Mouse (Mus musculus) hindbrain, embryonic 16.5 days (tissue): ENCODE measurements at regions not wholly inside any gene's neighbourhood (a gene's known extent, or its start where the extent isn't known, plus 50 kb on each side); places are given as distances from the start of the nearest gene placed in this dataset.

ENCODE experiments used
- ATAC-seq: fragments of 200-750 bp; cut with Nextera tagmentation; 2 replicates; pipeline ENCODE4 v1.8.0; 2017; ENCODE audit warnings: moderate TSS enrichment, moderate library complexity
- H3K27ac ChIP-seq: fragments of 300-500 bp; sonication (generic); 2 replicates; pipeline ENCODE4 v1.5.1; 2014; ENCODE audit warnings: low read depth, mild to moderate bottlenecking, control low read depth, low read length, moderate library complexity
- H3K27me3 ChIP-seq: fragments of 300-500 bp; sonication (generic); replicated peaks from 2 replicates; pipeline ENCODE4 v1.6.1; 2014; ENCODE audit warnings: low read length; ENCODE audit not compliant: control insufficient read depth, insufficient read depth
- H3K36me3 ChIP-seq: fragments of 300-500 bp; sonication (generic); 2 replicates; pipeline ENCODE4 v1.6.1; 2014; ENCODE audit warnings: mild to moderate bottlenecking, low read length, moderate library complexity, mixed read lengths; ENCODE audit not compliant: control insufficient read depth, insufficient read depth
- H3K4me1 ChIP-seq: fragments of 300-500 bp; sonication (generic); 2 replicates; pipeline ENCODE4 v1.6.1; 2014; ENCODE audit warnings: low read depth, low read length; ENCODE audit not compliant: control insufficient read depth, insufficient read depth
- H3K4me2 ChIP-seq: fragments of 300-500 bp; sonication (generic); 2 replicates; pipeline ENCODE4 v1.6.1; 2014; ENCODE audit warnings: mild to moderate bottlenecking, low read length, control low read depth, moderate library complexity
- H3K4me3 ChIP-seq: fragments of 300-500 bp; sonication (generic); 2 replicates; pipeline ENCODE4 v1.5.1; 2014; ENCODE audit warnings: mild to moderate bottlenecking, low read length, control low read depth, moderate library complexity
- H3K9ac ChIP-seq: fragments of 300-500 bp; sonication (generic); 2 replicates; pipeline ENCODE4 v1.6.1; 2014; ENCODE audit warnings: low read depth, mild to moderate bottlenecking, control low read depth, low read length, moderate library complexity
- H3K9me3 ChIP-seq: fragments of 300-500 bp; sonication (generic); 2 replicates; pipeline ENCODE4 v1.6.1; 2014; ENCODE audit warnings: mild to moderate bottlenecking, low read length, moderate library complexity; ENCODE audit not compliant: control insufficient read depth
- WGBS: fragments of 180-500 bp; shearing (Covaris S2); extraction: QIAGEN DNeasy Blood & Tissue Kit; methylation state at CpG from one replicate; pipeline ENCODE4 v1.1.7; 2014; 5-methylcytosine and 5-hydroxymethylcytosine counted together

GRCm38 (mm10) chr8:28117997-28118778 lies 670.7 kb downstream of the Poteg start:
- Histone ChIP-seq H3K4me1 (peaks cover 3% of the 10 kb centered on the region; the same call in 1 of the 2 replicates), H3K27ac (no peak overlapping the region), H3K4me2 (no peak overlapping the region), H3K9me3 (no peaks in the 10 kb centered on the region), H3K4me3 (no peak overlapping the region), H3K36me3 (no peaks in the 10 kb centered on the region), H3K27me3 (no peaks in the 10 kb centered on the region), H3K9ac (no peak overlapping the region)
- WGBS, result 35% methylated on average over 7 of the region's 7 CpGs
- ATAC-seq, result peak; percentile 48; the same call in 1 of the 2 replicates

GRCm38 (mm10) chr8:28125021-28125420 lies 677.6 kb downstream of the Poteg start:
- Histone ChIP-seq H3K27me3 (no peaks in the 10 kb centered on the region), H3K9ac (no peak overlapping the region), H3K4me3 (no peak overlapping the region), H3K36me3 (no peaks in the 10 kb centered on the region), H3K4me2 (no peak overlapping the region), H3K4me1 (no peaks in the 10 kb centered on the region), H3K27ac (no peak overlapping the region), H3K9me3 (no peaks in the 10 kb centered on the region)
- ATAC-seq, result no peak
- 65% methylated on average over 3 of the region's 3 CpGs for whole genome bisulfite sequencing

- no peaks in the 10 kb centered on the region for H3K9me3 ChIP-seq
- no peak overlapping the region for H3K9ac ChIP-seq
- H3K4me3 ChIP-seq, result no peak overlapping the region
- no peak overlapping the region for H3K27ac ChIP-seq
- 23% methylated on average over 3 of the region's 3 CpGs for WGBS
- no peaks in the 10 kb centered on the region for H3K36me3 ChIP-seq
- H3K4me2 ChIP-seq, result no peak overlapping the region
- H3K4me1 ChIP-seq, result no peaks in the 10 kb centered on the region
- peak; percentile 17; the same call in 1 of the 2 replicates for ATAC-seq
- no peaks in the 10 kb centered on the region for H3K27me3 ChIP-seq
Observed at GRCm38 (mm10) chr8:28141916-28142315, 694.4 kb downstream of the Poteg start.

GRCm38 (mm10) chr8:28148599-28149452 lies 701.4 kb downstream of the Poteg start:
- WGBS, result 66% methylated on average over 14 of the region's 14 CpGs
- Histone ChIP-seq H3K9ac (no peak overlapping the region), H3K4me3 (no peak overlapping the region), H3K9me3 (no peaks in the 10 kb centered on the region), H3K4me2 (no peak overlapping the region), H3K4me1 (no peaks in the 10 kb centered on the region), H3K27me3 (no peaks in the 10 kb centered on the region), H3K27ac (no peak overlapping the region), H3K36me3 (no peaks in the 10 kb centered on the region)
- ATAC-seq, result peak; percentile 79

GRCm38 (mm10) chr8:28149453-28149767 lies 701.9 kb downstream of the Poteg start:
- no peaks in the 10 kb centered on the region for H3K36me3 ChIP-seq
- no peak for ATAC-seq
- no peak overlapping the region for H3K4me2 ChIP-seq
- no peaks in the 10 kb centered on the region for H3K27me3 ChIP-seq
- H3K9me3 ChIP-seq, result no peaks in the 10 kb centered on the region
- no peaks in the 10 kb centered on the region for H3K4me1 ChIP-seq
- 80% methylated on average over 3 of the region's 3 CpGs for WGBS
- H3K4me3 ChIP-seq, result no peak overlapping the region
- H3K27ac ChIP-seq, result no peak overlapping the region
- no peak overlapping the region for H3K9ac ChIP-seq

GRCm38 (mm10) chr8:28160651-28161050 lies 713.2 kb downstream of the Poteg start:
- H3K4me2 ChIP-seq, result no peak overlapping the region
- no peaks in the 10 kb centered on the region for H3K9me3 ChIP-seq
- H3K36me3 ChIP-seq, result no peaks in the 10 kb centered on the region
- no peak for ATAC-seq
- H3K27ac ChIP-seq, result no peak overlapping the region
- WGBS, result 93% methylated on average over 4 of the region's 4 CpGs
- H3K27me3 ChIP-seq, result no peaks in the 10 kb centered on the region
- H3K4me1 ChIP-seq, result no peaks in the 10 kb centered on the region
- no peak overlapping the region for H3K4me3 ChIP-seq
- H3K9ac ChIP-seq, result no peak overlapping the region

- no peak for ATAC-seq
- Histone ChIP-seq H3K27ac (no peak overlapping the region), H3K4me2 (no peak overlapping the region), H3K36me3 (no peaks in the 10 kb centered on the region), H3K9ac (no peak overlapping the region), H3K4me1 (no peaks in the 10 kb centered on the region), H3K9me3 (no peaks in the 10 kb centered on the region), H3K27me3 (no peaks in the 10 kb centered on the region), H3K4me3 (no peak overlapping the region)
- 71% methylated on average over 1 of the region's 1 CpGs for WGBS
Observed at GRCm38 (mm10) chr8:28168036-28168435, 720.6 kb downstream of the Poteg start.

- no peak overlapping the region for H3K27ac ChIP-seq
- no peak overlapping the region for H3K4me3 ChIP-seq
- no peak overlapping the region for H3K4me2 ChIP-seq
- 41% methylated on average over 4 of the region's 4 CpGs for WGBS
- no peaks in the 10 kb centered on the region for H3K27me3 ChIP-seq
- no peaks in the 10 kb centered on the region for H3K4me1 ChIP-seq
- H3K9ac ChIP-seq, result no peak overlapping the region
- no peak for ATAC-seq
- no peaks in the 10 kb centered on the region for H3K36me3 ChIP-seq
- H3K9me3 ChIP-seq, result no peaks in the 10 kb centered on the region
Observed at GRCm38 (mm10) chr8:28171456-28171855, 724.0 kb downstream of the Poteg start.

GRCm38 (mm10) chr8:28195943-28196342 lies 748.5 kb downstream of the Poteg start:
- Histone ChIP-seq H3K27ac (no peak overlapping the region), H3K36me3 (no peaks in the 10 kb centered on the region), H3K9ac (no peak overlapping the region), H3K4me1 (no peaks in the 10 kb centered on the region), H3K4me2 (no peak overlapping the region), H3K9me3 (no peaks in the 10 kb centered on the region), H3K4me3 (no peak overlapping the region), H3K27me3 (no peaks in the 10 kb centered on the region)
- ATAC-seq, result no peak
- WGBS, result 54% methylated on average over 1 of the region's 1 CpGs
